Mouse (Mus musculus) spleen, adult 2 months (tissue): ENCODE measurements around the gene Ggt1. TPM values are rescaled to one million over a fixed set of nuclear protein-coding genes. Genes with fewer than 3 reads are reported as not detected.

Source experiments
- DNase-seq, 2 experiments: peaks; one replicate each; pipeline versions ENCODE4 v3.0.0 to v3.0.0-alpha.2; 2012 to 2021; ENCODE audit warnings: low spot score in 2 of 2, low read depth in 1 of 2
- H3K27ac ChIP-seq: fragments of 200-500 bp; 2 replicates; pipeline ENCODE4 v1.5.1; 2012; ENCODE audit warnings: low read length, inconsistent platforms; ENCODE audit not compliant: insufficient read depth
- H3K27me3 ChIP-seq: fragments of 200-500 bp; 2 replicates; pipeline ENCODE4 v1.6.1; 2012; ENCODE audit warnings: mild to moderate bottlenecking, moderate library complexity, low read length, inconsistent platforms; ENCODE audit not compliant: control insufficient read depth, insufficient read depth
- H3K36me3 ChIP-seq: fragments of 200-500 bp; 2 replicates; pipeline ENCODE4 v1.6.1; 2012; ENCODE audit warnings: mild to moderate bottlenecking, low read length, inconsistent platforms; ENCODE audit not compliant: control insufficient read depth, insufficient read depth
- H3K4me1 ChIP-seq: fragments of 200-500 bp; 2 replicates; pipeline ENCODE4 v1.6.1; 2011; ENCODE audit warnings: inconsistent platforms; ENCODE audit not compliant: control insufficient read depth, insufficient read depth, insufficient read length
- H3K4me3 ChIP-seq: fragments of 200-500 bp; 2 replicates; pipeline ENCODE4 v1.5.1; 2011; ENCODE audit warnings: mild to moderate bottlenecking, inconsistent platforms; ENCODE audit not compliant: insufficient read depth, insufficient read length; ENCODE audit errors: extremely low read depth
- CTCF ChIP-seq: fragments of 200-500 bp; IDR thresholded peaks from 2 replicates; pipeline ENCODE4 v1.5.1; 2011; ENCODE audit warnings: mild to moderate bottlenecking, inconsistent platforms; ENCODE audit not compliant: insufficient read depth, insufficient read length, insufficient replicate concordance; ENCODE audit errors: extremely low read depth
- POLR2A ChIP-seq: fragments of 200-500 bp; IDR thresholded peaks from 2 replicates; pipeline ENCODE4 v1.6.1; 2011; ENCODE audit warnings: low read depth, low read length, inconsistent platforms
- WGBS: fragments of 180-500 bp; shearing (Covaris S2); methylation state at CpG from one replicate; pipeline ENCODE4 v1.1.7; 2018; 5-methylcytosine and 5-hydroxymethylcytosine counted together
- polyA plus RNA-seq: library from polyadenylated mRNA; depleted of rRNA; stranded (reverse); fragments of >200 nt; gene quantifications from 2 replicates; pipeline ENCODE4 v1.2.3, GENCODE M21; 2012; rRNA removed

Ggt1 gene
- polyA plus RNA-seq, 1 experiment = 15.5 TPM

DNA sequence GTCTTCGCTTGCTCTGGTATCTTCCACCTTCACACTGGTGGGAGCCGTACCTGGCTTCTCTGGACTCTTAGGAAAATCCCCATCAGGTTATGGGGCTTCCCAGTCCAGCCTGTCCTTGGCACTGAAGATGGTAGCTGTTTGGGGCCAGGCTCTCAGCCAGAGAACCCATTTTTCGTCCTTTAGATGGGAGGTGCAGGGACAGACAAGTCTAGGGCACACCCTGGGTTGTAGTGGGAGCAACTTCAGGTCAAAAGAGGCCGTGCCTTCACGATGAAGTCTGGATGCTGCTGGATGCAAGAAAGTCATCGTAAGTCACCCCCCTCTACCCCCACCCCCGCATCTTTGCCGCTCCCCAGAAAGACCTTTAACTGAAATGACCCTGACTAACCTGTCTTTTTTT is 73.2 kb downstream of the Ggt1 start:
- 91% methylated on average over 8 of the region's 8 CpGs for WGBS
- no peak for TF ChIP-seq POLR2A
- TF ChIP-seq CTCF = no peak

DNA sequence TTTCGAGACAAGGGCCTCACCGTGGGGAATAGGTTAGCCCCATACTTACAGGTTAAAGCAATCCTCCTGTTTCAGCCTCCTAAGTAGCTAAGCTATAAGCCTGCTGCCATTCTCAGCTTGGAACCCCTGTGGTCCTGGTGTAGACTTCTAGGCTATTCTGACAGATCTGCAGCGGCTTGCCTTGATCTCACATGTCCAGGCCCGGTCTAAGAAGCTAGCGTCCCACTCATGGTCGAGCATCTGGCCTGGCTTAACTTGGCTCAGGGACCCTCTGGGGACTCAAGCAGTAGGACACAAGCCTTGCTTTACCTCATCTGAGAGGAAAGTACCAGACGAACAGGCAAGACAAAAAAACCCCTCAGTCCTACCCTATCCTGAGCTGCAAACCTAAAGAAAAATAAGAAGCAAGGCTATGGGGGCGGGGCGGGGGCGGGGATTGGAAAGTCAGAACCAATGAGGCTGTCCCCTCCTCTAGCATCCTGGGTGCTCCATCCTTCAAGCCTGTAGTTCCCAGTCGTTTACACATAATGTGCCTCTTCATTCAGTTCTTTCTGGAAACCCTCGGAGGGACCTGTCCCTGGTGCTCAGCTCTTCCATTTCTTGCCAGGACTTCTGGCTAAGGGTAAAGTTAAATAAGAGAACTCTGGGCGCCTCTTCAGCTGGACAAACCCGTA is 73.8 kb downstream of the Ggt1 start:
- WGBS = 76% methylated on average over 14 of the region's 14 CpGs
- no peaks in the 10 kb centered on the region for H3K4me1 ChIP-seq
- H3K36me3 ChIP-seq = no peaks in the 10 kb centered on the region
- H3K27me3 ChIP-seq = no peaks in the 10 kb centered on the region
- DNase-seq = no peak
- H3K27ac ChIP-seq = no peak overlapping the region
- no peak for TF ChIP-seq CTCF
- TF ChIP-seq POLR2A = no peak
- no peak overlapping the region for H3K4me3 ChIP-seq

More for the DNA sequence above, 73.2 kb downstream of the Ggt1 start:
- Histone ChIP-seq H3K4me1 (no peaks in the 10 kb centered on the region), H3K27me3 (no peaks in the 10 kb centered on the region), H3K4me3 (no peak overlapping the region), H3K36me3 (no peaks in the 10 kb centered on the region), H3K27ac (no peak overlapping the region)
- no peak for DNase-seq

DNA sequence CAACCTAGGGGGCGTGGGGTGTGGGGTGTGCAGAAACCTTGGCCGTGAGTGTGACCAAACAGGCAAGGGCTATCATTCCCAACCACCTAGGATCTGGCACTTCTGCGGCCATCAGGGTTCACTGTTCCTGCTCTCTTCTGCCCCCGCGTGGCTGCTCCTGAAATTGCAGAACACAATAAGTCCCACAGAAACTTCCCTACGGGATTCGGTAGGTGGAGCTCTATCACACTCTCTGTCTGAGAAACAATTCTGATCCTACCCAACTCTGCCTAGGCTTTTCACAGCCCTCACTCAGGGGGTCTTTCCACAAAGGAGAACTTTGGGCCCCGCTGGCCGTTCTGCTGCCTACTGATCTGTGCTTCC is 74.3 kb downstream of the Ggt1 start:
- Histone ChIP-seq H3K27ac (no peak overlapping the region), H3K27me3 (no peaks in the 10 kb centered on the region), H3K4me3 (no peak overlapping the region), H3K4me1 (no peaks in the 10 kb centered on the region), H3K36me3 (no peaks in the 10 kb centered on the region)
- WGBS = 15% methylated on average over 9 of the region's 9 CpGs
- peak; percentile 44 to 75 for DNase-seq
- TF ChIP-seq CTCF = peak; percentile 89; the same call in 1 of the 2 replicates
- no peak for TF ChIP-seq POLR2A

Other genes starting within 250 kb of the Ggt1 start
- 30.8 and 44.2 TPM in 2 replicates for gene Adora2a, start 244.7 kb upstream of the Ggt1 start, polyA plus RNA-seq
- gene Upb1, start 160.5 kb upstream of the Ggt1 start, polyA plus RNA-seq = 0.74 and 1.3 TPM in 2 replicates
- 12.8 and 13.2 TPM in 2 replicates for gene Snrpd3, start 44.1 kb upstream of the Ggt1 start, polyA plus RNA-seq
- gene Gucd1, start 43.6 kb upstream of the Ggt1 start, polyA plus RNA-seq = 87.2 and 96.1 TPM in 2 replicates
- gene Lrrc75b, start 1.3 kb upstream of the Ggt1 start, polyA plus RNA-seq = 1.3 and 1.7 TPM in 2 replicates
- 60.0 and 70.9 TPM in 2 replicates for gene Ggt5, start 27.7 kb downstream of the Ggt1 start, polyA plus RNA-seq
- 14.8 and 17.3 TPM in 2 replicates for gene Susd2, start 82.4 kb downstream of the Ggt1 start, polyA plus RNA-seq
- 59.3 and 65.7 TPM in 2 replicates for gene Cabin1, start 202.7 kb downstream of the Ggt1 start, polyA plus RNA-seq
- gene Ddt, start 211.8 kb downstream of the Ggt1 start, polyA plus RNA-seq = 39.5 and 42.6 TPM in 2 replicates
- not detected in 2 replicates for gene Gm20441, start 219.3 kb downstream of the Ggt1 start, polyA plus RNA-seq
- 4.3 and 4.4 TPM in 2 replicates for gene Gstt3, start 219.8 kb downstream of the Ggt1 start, polyA plus RNA-seq
- gene Gstt1, start 237.0 kb downstream of the Ggt1 start, polyA plus RNA-seq = 25.3 and 28.5 TPM in 2 replicates